Mouse (Mus musculus): ENCODE measurements around the gene Sdha.

The Sdha gene

DNA sequence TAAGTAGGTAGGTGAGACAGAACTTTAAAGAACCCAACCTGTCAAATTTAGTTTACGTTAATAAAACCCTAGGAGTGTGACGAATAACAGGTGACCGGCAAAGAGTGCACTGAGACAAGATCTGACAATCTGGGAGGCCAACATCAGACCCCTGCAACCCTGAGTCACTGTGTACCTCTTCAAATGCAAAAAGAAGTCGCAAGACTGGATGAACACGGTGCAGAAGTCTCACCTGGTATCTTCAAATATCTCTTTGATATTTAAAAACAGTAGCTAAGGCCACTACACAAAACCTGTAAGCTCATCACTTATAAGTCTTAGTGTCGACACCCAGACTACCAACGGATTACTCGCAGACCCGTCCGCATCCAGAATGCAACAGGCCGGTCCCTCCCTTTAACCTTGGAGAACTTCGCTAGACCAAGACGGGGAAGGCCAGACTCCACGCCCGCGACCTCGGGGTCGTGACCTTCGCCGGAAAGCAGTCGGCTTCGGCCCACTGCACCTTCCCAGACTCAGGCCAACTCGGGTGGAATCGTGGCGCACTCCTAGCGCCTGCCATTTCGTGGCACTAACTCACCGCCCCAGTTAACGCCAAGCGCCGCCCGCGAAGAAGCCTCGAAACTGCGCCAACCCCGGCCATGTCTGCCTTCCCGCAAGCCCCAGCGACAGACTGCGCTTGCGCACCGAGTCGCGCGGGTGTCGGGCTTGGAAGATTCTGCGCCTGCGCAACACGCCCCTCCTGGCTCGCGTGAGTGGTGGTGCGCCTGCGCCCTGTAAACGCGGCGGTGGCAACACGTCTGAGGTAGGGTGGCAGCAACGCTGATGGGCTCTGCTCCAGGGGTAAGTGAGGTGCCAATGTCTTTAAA, at the start of gene Sdha, which contains the start of gene Ccdc127:
TSS of gene Sdha (minus strand) at position 715 of the 869 bp plus-strand sequence.
TSS of gene Ccdc127 (plus strand) at position 744 of the 869 bp plus-strand sequence.
- peak; percentile 98 for DNase-seq (ENCODE audit: low read depth, low spot score)

DNA sequence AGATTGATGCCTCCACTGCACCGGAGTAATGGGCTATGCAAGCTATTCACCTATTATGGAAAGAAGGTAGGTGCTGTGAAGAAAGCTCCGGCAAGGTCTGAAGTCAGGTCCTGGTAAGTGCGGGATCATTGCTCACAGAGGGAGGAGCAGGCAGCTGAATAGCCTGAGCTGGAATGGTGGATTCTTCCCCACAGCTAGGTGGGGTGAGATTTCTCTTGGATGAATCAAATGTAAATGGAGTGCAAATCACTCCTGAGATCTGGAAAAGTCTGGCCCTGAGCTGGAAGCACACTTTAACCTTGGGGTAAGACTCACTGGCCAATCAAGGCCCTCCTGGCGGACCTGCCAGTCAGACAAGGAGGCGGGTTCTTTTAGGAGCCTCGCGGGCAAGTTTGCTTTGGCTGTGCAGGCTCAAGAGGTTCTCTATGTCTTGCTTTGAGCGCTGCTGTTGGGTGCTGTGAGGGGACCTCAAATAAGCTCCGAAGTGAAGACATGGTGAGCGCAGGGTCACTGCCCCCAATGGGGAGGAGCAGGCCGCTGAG, 49.3 kb upstream of the Sdha start, which contains the start of gene Ftl1-ps1:
TSS of gene Ftl1-ps1 (plus strand) at position 397 of the 542 bp plus-strand sequence.
- DNase-seq (ENCODE audit: low read depth, low spot score) = no peak

DNA sequence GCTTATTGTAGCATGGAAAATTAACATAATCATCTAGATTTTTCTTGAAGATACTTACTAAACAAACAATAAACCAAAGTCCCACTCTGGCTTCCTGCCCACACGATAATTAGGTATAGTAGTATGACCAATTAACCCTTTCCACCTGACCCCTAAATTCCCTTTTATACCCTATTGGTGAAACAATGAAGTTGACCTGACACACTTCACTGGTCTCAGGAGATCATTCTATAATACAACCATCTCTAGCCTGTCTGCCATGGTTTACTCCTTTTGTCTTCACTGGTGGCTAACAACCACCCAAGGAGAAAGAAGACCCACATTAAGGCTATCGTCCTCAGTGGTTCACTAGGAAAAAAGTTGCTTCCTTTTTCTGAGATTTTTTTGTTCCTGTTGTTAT, 41.1 kb upstream of the Sdha start:
- DNase-seq (ENCODE audit: low read depth, low spot score) = no peak

DNA sequence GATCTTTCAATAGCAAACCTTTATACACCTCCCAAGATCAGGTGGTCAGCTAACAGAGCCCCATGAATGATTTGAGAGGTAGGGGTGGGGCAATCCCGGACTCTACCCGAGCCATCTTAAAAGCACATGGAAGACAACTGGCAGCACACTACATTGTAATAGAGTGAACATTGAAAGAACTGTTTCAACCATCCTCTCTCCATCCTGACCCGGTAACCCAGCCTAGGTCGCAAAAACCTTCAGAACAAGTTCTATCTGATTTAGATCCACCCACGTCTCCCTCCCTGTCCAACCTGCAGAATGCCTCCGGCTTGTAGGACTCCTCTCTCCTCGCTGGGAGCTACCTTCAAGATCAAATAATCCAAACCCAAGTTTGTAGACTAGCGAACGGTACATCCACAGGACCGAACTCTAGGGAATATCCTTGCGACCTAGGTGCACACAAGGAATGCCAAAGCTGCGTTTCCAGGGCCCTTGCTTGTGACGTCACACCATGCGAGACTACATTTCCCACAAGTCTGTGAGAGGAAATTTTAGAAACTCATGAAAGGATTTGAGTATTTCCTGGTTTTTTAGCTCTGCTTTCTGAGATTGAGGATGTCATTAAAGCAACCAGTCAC, 40.4 kb upstream of the Sdha start, which contains the start of gene Zfp72:
TSS of gene Zfp72 (minus strand) at position 466 of the 620 bp plus-strand sequence.
- peak; percentile 73 for DNase-seq (ENCODE audit: low read depth, low spot score)

DNA sequence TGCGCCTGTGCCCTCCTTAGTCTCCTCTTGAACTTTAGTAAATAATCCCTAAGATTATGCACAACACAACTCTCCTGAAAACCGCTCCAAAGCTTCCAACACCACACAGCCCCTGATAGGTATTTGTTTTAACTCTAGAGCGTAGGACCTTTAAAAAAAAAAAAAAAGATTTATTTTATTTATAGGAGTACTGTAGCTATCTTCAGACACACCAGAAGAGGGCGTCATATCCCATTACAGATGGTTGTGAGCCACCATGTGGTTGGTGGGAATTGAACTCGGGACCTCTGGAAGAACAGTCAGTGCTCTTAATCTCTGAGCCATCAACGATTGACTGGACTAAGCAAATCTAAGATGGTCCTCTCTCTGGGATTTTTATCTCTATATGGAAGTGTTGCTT, 39.6 kb upstream of the Sdha start:
- DNase-seq (ENCODE audit: low read depth, low spot score) = no peak

DNA sequence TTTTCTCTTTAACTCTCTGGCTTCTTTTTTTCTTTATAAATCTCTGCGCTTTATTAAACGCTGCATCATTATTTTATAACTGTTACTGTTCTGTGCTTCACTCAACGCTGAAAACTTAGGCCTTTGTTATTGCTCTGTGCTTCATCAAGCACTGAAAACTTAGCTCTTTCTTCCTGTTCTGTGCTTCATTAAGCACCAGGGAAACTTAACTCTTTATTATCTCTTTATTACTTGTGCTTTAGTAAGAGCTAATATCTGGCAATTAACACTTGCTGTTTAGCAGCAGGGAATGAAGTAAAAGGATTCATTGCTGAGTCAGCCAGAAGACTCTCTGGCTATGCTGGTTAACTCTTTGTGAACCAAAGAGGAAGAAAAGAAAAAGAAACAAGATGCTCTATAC, 32.2 kb upstream of the Sdha start:
- DNase-seq (ENCODE audit: low read depth, low spot score) = no peak

DNA sequence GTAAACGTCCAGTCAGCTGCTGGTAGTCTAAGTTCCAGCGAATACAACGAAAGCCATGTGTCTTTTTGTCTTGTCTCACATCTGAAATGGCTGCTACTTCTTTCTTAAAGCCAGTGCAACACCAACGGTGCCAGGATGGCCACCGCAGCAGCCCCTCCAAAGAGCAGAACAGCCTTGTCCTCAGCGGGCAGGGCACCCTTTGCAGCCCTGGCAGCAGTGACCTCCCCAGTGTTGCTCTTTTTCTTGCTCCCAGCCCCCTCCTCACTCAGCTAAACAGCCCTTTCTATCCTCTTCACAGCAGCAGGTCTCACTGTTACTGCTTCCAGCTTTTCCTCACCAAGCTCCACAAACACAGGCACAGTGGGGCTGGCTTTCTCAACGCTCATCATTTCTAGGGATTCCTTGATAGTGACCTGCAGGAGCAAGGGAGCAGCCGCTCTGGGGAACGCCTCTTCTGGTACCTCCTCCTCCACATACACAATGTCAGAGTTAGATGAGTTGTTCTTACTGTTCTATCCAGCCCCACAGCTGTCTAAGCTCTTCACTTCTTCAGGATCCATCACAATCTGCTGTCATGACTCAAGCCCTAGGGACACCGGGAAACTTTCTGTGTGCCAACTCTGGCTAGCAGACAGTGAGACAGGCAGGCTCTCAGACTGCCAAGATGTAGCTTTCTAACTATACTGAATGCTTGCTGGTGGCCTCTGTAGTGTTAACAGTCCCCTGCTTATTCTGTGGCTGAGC, 31.6 kb upstream of the Sdha start:
- no peak for DNase-seq (ENCODE audit: low read depth, low spot score)

DNA sequence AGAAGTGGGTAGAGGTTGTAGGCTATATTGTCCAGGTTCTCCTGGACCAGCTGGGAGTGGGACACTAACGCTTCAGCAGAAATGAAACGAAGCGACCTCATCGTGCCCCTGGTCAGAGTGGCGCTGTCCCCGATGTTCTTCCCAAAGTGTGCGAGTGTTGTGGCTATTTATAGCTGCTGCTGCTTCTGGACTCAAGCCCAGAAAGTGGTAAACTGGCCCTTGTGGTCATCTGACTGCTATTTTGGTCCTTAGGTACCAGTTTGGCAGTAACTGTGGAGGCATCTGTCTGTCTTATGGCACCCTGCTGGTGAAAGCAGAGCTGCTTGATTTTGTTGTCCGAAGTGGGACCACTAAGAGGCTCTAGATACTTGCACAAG, 13.8 kb upstream of the Sdha start, which contains the start of gene Lrrc14b:
TSS of gene Lrrc14b (minus strand) at position 147 of the 377 bp plus-strand sequence.
- DNase-seq (ENCODE audit: low read depth, low spot score) = no peak

DNA sequence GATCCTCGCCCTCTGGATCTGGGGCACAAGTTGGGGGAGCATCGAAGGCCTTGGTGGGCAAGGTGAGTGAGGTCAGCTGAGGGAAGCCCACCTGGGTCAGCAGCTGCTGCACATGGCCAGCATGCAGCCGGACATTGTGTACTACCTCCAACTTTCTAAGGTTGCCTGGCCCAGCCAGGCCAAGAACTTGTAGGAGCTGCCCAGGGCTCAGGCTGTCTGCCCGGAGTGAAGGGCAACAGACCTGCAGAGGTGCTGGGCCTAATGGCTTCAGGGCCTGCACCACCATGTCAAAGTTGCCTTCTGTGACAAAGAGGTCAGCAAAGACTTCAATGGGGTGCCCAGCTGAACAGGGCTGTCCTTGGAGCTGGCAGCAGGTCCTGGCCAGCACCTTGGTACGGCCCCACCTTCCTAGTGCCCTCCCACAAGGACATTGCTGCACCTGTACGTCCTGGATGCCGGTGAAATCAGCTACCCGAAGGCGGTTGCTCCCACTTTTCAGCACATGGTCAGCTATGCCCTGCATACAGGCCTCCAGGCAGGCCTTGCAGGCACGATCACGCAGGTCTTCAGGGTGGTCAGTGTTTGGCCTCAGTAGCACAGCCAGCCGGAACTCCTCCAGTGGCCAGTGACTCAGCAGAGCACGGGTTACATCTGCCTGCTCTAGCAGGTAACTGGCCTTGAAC, 13.2 kb upstream of the Sdha start:
- no peak for DNase-seq (ENCODE audit: low read depth, low spot score)

DNA sequence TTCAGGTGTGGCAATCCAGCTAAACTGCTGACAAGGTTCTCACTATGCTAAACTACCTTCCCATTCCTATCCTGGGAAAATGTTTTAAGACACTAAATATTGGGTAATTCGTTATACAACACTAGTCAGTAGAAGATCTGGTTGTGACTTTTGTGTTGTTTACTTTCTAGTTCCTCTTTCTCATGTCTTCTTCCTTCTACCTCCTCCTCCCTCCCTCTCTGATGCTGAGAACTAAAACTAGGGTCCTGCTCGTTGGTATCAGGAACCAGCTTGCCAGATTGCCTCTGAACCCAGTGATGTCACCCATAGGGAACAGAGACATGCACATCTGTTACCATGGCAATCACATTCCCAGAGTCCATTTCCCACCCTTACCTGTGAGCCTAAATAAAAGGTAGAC, 12.1 kb upstream of the Sdha start:
- DNase-seq (ENCODE audit: low read depth, low spot score) = no peak

DNA sequence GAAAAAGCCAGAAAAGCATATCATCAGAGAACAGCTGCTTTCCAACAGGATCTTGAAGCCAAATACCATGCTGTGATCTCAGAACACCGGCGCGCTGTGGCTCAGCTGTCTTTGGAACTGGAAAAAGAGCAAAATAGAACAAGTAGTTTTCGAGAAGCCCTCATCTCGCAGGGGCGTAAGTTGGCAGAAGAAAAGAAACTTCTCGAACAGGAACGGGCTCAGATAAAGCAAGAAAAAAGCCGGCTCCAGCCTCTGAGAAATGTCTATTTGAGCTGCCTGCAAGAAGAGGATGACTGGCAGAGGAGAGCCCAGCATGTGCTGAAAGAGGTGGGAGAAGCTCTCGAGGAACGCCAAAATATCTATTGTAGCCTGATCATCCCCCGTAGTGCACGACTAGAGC, 6.4 kb upstream of the Sdha start:
- no peak for DNase-seq (ENCODE audit: low read depth, low spot score)

DNA sequence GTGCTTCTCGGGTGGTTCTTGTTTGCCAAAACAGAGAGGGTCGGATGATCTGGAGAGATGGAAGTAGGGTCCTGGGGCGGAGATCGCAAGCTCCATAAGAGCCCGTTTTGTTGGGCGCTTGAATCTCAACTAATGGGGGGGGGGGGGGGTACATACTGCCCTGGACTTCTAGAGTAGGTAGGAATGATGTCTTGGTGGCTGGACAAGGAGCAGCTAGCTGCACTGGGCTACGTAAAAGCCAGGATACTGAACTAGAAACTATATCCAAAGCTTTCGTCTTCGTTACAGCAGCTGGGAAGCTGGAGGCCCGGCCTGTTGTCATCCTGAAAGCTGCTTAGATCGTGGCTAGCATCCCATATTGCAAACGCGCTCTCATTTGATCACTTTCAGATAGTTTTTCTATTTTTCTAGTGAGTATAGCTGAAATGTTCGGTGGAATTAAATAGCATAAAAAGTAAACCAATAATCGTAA, 391 bp upstream of the Sdha start:
- DNase-seq (ENCODE audit: low read depth, low spot score) = no peak

DNA sequence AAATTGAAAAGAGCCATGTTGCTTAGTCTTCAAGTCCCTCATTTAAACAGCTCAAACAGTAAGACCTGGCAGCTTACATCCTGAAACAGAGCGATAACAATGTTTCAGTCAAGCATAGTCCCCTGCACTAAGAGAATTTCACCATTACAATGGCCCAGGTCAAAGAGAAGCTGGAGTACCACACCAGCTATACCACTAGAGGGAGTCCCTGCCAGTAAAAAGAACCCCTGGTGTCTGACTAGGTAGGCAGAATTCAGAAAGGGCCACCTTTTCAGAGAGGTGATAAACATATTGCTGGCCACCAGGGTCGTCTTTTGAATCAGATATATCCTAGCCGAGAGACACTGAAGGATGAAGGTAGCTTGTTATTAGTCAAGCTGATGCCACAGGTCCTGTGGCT, 9.0 kb downstream of the Sdha start:
- peak; percentile 77 for DNase-seq (ENCODE audit: low read depth, low spot score)

DNA sequence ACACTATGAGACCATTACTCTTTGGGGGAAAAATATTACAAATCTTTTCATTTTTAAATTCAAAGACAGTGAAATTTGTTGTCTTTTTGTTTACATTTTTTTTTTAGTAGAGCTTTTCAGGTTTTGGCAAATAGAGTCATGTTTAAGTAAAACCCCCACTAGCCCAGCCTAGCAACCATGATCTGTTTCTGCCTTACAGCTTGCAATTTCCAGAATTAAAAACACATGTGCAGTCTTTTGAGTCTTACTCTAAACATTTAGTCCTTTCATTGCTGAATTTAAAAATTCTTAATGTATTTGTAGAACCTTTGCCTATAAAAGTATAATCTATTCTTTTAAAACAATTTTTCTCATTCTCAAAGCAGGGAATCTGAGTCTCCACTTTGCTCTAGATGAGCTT, 20.8 kb downstream of the Sdha start:
- no peak for DNase-seq (ENCODE audit: low read depth, low spot score)

DNA sequence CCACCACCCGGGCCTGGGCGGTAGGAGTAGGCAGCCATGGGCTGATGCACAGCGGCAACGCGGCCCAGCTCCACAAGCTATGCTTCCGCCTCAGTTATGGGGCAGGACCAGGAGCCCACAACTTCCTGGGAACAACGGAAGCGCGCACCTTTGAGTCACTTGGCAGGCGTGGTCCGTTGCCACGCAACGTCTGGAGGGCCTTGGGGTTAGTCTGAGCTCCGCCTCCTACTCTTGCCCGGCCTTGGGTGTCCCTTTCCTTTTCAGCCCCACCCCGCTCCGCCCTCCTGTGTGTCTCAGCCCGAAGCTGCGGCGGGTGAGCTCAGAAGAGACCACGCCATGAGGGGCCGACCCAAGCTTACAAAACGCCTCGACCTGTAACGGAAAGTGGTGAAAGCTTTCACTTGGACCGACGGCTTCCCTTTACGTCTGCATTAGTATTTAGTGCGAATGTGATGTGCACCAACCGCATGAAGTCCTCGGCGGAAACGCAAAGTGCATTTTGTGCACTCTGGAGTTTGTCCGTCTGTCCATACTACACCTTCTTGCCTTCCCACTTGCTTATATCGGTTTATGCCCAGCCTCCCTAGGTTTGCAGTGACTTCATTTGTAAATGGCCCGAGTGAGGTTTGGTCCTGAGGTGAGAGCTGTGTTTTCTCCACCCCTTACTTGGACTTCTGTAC, 32.8 kb downstream of the Sdha start, which contains the start of gene Pdcd6:
TSS of gene Pdcd6 (minus strand) at position 411 of the 680 bp plus-strand sequence.
- DNase-seq (ENCODE audit: low read depth, low spot score) = peak; percentile 97

DNA sequence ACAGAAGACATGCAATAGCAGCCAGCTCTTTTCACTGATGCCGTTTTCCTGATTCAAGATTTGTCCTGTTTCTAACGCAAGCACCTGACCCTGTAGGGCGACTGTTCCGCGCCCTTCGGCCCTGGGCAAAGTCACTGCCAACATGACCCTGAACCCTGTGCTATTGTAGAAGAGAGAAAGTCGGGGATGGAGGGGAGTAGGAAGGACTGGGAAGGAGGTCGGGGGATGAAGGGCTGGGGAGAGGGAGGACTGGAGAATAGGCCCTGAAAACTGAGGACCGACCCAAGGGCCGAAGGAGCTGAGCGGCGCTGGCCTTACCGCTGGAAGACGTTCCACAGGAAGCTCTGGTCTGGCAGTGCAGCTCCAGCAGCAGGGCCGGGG, 33.3 kb downstream of the Sdha start:
- no peak for DNase-seq (ENCODE audit: low read depth, low spot score)

DNA sequence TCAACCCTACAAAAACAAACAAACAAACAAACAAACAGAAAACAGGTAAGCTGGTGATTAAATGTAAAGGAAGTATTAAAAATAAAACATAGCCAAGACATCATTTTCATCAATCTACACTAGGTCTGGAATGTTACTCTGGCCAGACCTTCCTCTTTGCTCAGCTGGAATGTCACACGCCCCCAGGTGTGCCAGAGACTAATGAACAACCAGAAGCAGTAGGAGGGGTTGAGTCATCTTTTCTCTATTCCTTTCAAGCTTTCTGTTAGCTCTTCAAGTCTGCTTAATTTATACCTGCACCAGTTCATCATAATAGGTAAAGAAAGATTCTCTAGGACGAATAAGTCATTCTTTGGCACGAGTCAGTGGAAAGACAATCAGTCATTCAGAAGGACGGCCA, 33.7 kb downstream of the Sdha start:
- no peak for DNase-seq (ENCODE audit: low read depth, low spot score)

DNA sequence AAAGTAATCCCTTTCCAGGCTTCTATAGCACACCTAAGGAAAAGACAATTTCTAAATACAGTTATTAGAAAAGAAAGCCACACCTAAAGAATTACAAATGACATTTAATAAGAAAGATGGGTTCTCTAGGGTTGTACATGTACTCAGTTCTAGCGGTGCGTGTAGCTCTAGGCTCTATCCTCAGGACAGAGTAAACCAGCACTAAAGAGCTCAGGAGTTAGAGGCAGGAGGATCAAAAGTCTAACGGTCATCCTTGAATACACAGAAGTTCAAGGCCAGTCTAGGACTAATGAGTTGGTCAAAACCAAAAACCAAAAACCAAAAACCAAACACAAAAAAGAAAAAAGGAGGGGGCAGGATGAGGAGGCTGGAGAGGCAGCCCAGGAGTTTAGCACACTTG, 35.5 kb downstream of the Sdha start:
- no peak for DNase-seq (ENCODE audit: low read depth, low spot score)

DNA sequence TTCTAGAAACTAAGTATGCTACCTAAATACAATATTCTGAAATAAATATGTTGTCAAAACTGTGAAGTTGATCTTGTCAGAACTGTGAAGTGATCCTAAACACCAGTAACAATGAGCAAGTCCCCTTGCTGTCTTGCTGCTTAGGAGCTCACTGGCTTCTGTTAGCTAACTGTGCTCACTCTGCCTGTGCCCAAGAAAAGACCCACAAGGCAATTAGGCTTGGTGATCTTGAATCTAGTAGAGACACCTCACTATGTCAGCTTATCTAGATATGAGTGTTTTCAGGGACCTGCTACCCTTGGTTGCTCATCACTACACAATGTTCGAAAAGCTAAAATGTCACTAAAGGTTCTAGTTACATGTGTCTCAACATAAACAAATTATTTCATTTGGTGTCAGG, 44.3 kb downstream of the Sdha start:
- no peak for DNase-seq (ENCODE audit: low read depth, low spot score)

DNA sequence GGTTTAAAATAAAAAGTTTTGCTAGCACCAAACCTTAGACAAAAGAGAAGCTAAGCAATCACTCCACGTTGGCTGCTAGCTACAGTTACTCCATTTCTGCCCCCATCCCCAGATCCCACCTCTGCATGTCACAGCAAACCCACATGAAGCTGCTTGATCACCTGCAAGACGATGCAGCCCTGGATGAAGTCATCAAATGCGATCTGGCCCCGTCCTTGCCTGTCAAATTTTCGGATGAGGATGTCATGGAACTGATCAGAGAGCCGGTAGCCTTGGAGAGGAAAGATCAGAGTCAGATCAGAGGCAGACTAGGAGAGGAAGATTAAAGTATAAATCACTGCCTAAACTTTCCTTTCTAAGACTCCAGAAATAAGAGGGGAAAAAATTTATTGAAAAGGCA, 44.7 kb downstream of the Sdha start:
- no peak for DNase-seq (ENCODE audit: low read depth, low spot score)

Data from CD4-positive helper T cell, adult 2 months (primary cell).